11 mouse cellular contexts compared by ENCODE assay signal in the genomic region with DNA sequence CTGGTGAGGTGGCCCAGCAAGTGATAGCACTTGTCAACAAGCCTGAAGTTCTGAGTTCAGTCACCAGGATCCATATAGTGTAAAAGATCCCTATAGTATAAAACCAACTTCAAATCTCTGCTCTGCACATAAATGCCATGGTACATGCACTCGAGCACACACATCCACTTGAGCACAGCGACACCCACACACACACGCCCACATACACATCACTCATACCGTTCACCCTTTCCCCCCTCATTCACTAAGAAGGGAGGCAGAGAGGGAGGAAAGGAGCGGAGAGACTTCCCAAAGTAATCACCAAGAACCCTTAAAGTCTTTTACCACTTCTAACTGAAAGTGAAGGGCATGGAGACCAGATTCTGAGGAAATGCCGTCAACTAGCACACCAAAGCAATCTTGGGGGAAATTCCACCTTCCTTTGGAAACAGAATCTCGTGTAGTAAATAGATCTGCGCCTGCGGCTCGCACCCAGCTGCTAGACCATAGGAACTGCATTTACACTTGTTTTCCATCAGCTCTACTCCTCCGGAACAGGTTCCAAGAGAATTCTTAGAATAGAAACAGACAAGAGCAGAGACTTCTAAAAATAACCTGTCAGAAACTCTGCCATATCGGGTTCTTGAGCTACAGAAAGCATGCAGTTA. TPM values are rescaled to one million over a fixed set of nuclear protein-coding genes. Genes with fewer than 3 reads are reported as not detected.
A peak's percentile ranks its signal among the peaks of the same experiment; 100 is the strongest.
DNase-seq lines count a peak whose midpoint lies in the region; ATAC-seq lines count a peak whose summit lies in the region.
"Had no signal": no experiment of that assay in that cellular context is flagged by ENCODE, and none has a peak within 500 bp of the region (broad histone marks: within the 10 kb centered on the region; RNA-seq: fewer than 3 reads in every experiment).

No protein-coding gene starts in this region.

- no peak overlapping the region for H3K9ac ChIP-seq in hindbrain, embryonic 13.5 days
- no peak overlapping the region for H3K9ac ChIP-seq in neural tube, embryonic 15.5 days (replicated peaks)
- H3K9ac ChIP-seq: hindbrain, embryonic 14.5 days had no signal

- no peak overlapping the region for H3K27ac ChIP-seq in hindbrain, embryonic 13.5 days
- no peak overlapping the region for H3K27ac ChIP-seq in neural tube, embryonic 15.5 days (replicated peaks)
- H3K27ac ChIP-seq: hindbrain, embryonic 14.5 days had no signal

- H3K4me3 ChIP-seq in hindbrain, embryonic 13.5 days: no peak overlapping the region
- no peak overlapping the region for H3K4me3 ChIP-seq in neural tube, embryonic 15.5 days (replicated peaks)

- H3K4me2 ChIP-seq in hindbrain, embryonic 13.5 days: no peak overlapping the region
- no peak overlapping the region for H3K4me2 ChIP-seq in neural tube, embryonic 15.5 days
- H3K4me2 ChIP-seq: hindbrain, embryonic 14.5 days had no signal

- no peaks in the 10 kb centered on the region for H3K4me1 ChIP-seq in hindbrain, embryonic 13.5 days (replicated peaks)
- no peaks in the 10 kb centered on the region for H3K4me1 ChIP-seq in neural tube, embryonic 15.5 days

- peak; percentile 65 for ATAC-seq in inflammation-experienced regulatory T-cells, adult 6 months
- no peak for ATAC-seq in hindbrain, embryonic 13.5 days (ENCODE audit: low FRiP score)
- ATAC-seq in neural tube, embryonic 15.5 days (ENCODE audit: low FRiP score): no peak

- 93% methylated on average over 12 of the region's 12 CpGs for WGBS in hindbrain, embryonic 13.5 days
- 95% methylated on average over 12 of the region's 12 CpGs for WGBS in neural tube, embryonic 15.5 days

- no peaks in the 10 kb centered on the region for H3K27me3 ChIP-seq in hindbrain, embryonic 13.5 days
- H3K27me3 ChIP-seq in neural tube, embryonic 15.5 days (replicated peaks): no peaks in the 10 kb centered on the region

- H3K9me3 ChIP-seq in hindbrain, embryonic 13.5 days: no peaks in the 10 kb centered on the region
- H3K9me3 ChIP-seq in neural tube, embryonic 15.5 days (replicated peaks): no peaks in the 10 kb centered on the region

- H3K36me3 ChIP-seq in hindbrain, embryonic 13.5 days: no peaks in the 10 kb centered on the region; the same call in 1 of the 2 replicates
- H3K36me3 ChIP-seq in neural tube, embryonic 15.5 days: peaks cover 6% of the 10 kb centered on the region; the same call in 1 of the 2 replicates

- peak; percentile 20 for DNase-seq in layer of hippocampus, adult 11-12 months (ENCODE audit: low spot score)
- no peak for DNase-seq in layer of hippocampus, postnatal 25 days (ENCODE audit: extremely low spot score in 1 of 2, low spot score in 1 of 2)
- peak; percentile 34 to 73 for DNase-seq in frontal cortex, postnatal 36 days (ENCODE audit: low spot score in 2 of 2)
- peak; percentile 43 to 48 for DNase-seq in right cerebral cortex, postnatal 36 days (ENCODE audit: low spot score in 2 of 2)
- no peak for DNase-seq in thymus, postnatal 36 days
- DNase-seq: cerebellum, adult 9-11 months; lung, adult 18-20 months had no signal

RNA-seq across cellular contexts. Expression of a gene that starts 19.3 kb away (rescaled TPM):
- total RNA-seq in layer of hippocampus, postnatal 25 days (2021): 10 to 100 TPM; 40.5 to 48.3 TPM
- 10 to 100 TPM; 14.9 to 27.8 (median 18.4) TPM for polyA plus RNA-seq in inflammation-experienced regulatory T-cells, adult 6 months (2017; shearing (Covaris generic))
- polyA plus RNA-seq in hindbrain, embryonic 13.5 days (2015; fragmentation: Nextera tagmentation; extraction: Ambion mirVana): 51.1 and 53.1 TPM in 2 replicates
- polyA plus RNA-seq in neural tube, embryonic 15.5 days (2015; fragmentation: Nextera tagmentation; extraction: Ambion mirVana): 46.3 and 54.7 TPM in 2 replicates

RNA-seq across cellular contexts. Expression of a gene that starts 59.0 kb away (rescaled TPM):
- total RNA-seq in layer of hippocampus, postnatal 25 days (2021): 10 to 100 TPM; 45.8 to 49.6 TPM
- polyA plus RNA-seq in inflammation-experienced regulatory T-cells, adult 6 months (2017; shearing (Covaris generic)): 10 to 100 TPM; 21.6 to 32.7 (median 25.1) TPM
- polyA plus RNA-seq in hindbrain, embryonic 13.5 days (2015; fragmentation: Nextera tagmentation; extraction: Ambion mirVana): 81.7 and 82.6 TPM in 2 replicates
- 70.7 and 70.8 TPM in 2 replicates for polyA plus RNA-seq in neural tube, embryonic 15.5 days (2015; fragmentation: Nextera tagmentation; extraction: Ambion mirVana)

Comparison
In these comparisons a context has a peak if more than half of its experiments do, and no peak if none do; other contexts are left out.
1. DNase-seq: peak in layer of hippocampus, adult 11-12 months (single experiment), frontal cortex, postnatal 36 days (2 of 2) and right cerebral cortex, postnatal 36 days (2 of 2); none in layer of hippocampus, postnatal 25 days (0 of 2) and thymus, postnatal 36 days (0 of 2).